Mouse (Mus musculus): ENCODE data around the gene Gimap5.

The Gimap5 gene

GRCm38 (mm10) chr6:48745959-48746889 lies at the start of gene Gimap5:
Gene Gimap5, plus strand, starts transcription at chr6:48746197.
- no peak for DNase-seq

- no peak for DNase-seq
Measured at GRCm38 (mm10) chr6:48696830-48697554, 49.0 kb upstream of the Gimap5 start.

DNA sequence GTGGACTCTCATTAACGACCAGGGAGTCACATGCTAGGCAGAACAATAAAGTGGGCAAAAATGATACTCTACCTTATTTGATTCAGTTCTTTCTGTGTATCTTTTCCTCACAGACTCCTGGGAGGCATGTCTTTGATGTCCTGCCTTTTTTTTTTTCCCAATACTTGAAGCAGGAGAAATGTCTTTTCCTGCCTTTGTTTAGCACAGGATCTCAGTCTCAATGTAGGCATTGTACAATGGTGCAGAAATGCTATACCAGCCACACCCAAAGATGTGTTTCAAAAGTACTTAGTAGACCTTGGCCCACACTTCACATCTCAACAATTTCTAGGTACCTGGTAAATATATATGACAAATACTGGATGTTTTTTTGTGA lies 48.5 kb upstream of the Gimap5 start:
- no peak for DNase-seq

GRCm38 (mm10) chr6:48698066-48698856 lies 47.7 kb upstream of the Gimap5 start:
- DNase-seq, result no peak

DNA sequence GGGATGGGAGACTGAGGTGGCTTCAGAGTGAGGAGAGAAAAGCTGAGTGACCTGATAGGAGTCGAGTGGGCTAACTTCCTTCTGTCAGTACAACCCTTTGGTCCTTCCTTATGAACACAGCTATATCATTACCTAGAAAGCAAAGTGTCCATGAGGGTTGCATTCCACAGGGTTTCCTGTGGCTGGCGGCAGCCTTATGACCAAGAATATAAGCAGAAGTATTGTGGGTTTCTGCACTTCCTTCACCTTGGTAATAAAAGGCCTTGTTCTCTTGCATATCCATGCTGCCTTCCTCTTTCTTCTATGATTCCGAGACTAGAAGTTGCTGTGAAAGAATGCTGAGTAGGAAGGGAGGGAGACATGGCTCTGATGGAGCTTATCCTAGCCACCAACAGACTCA lies 47.1 kb upstream of the Gimap5 start:
- DNase-seq, result no peak

DNA sequence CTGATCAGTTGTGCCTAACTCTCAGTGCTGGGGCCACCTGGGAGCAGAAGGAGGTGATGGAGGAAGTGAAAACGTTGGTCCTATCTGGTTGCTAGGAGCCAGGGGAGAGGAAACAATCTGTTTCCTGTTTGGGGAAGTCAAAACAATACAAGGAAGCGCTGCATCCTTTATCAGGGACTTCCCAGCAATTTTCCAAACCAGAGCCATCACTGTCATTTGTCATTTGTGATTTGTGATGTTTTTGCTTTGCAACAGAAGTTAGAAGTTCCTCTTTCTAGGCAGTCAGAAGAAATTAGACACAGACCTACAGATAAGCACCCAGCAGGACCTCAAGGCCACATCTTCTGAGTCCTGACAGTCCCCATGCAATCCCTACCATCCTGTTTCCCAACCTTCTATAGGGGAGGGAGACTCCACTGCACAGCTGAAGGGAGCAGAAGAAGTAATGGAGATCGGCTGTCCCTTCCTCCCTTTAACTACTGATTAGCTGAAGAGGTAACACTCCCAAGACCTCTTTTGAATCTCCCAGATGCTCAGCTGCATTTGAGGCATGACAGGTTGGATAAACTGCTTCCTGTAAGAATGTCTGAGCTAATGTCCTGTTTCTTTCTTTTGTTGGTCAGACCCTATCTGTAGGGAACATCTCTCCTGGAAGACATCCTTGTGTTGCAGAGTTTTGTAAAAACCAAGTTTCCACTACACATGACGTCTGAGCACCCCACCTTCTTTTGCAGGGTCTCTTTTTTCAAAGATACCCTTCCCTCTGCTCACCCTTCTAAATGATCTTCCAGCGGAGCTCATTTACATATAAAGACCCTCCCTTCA lies 45.5 kb upstream of the Gimap5 start:
- no peak for DNase-seq

- DNase-seq, result no peak
Measured at GRCm38 (mm10) chr6:48702146-48702545, 43.9 kb upstream of the Gimap5 start.

DNA sequence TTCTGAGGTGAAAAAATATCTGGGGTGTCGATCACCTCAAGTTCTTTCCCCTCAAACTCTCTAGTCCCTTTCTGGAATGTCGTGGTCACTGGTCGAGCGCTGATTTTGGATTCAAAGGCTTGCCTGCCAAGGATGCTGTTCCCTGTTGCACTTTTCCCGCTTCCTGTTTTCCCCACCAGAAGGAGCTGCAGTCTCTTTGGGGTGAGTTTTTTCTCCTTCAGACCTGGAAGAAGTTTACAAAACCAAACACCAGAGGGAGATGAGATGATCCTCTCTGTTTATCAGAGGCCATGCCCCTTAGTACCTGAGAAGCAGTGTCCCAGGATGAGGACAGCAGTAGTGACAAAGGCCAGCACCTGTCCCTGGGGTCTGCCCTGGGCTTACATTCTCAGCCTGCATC lies 43.4 kb upstream of the Gimap5 start:
- no peak for DNase-seq

DNA sequence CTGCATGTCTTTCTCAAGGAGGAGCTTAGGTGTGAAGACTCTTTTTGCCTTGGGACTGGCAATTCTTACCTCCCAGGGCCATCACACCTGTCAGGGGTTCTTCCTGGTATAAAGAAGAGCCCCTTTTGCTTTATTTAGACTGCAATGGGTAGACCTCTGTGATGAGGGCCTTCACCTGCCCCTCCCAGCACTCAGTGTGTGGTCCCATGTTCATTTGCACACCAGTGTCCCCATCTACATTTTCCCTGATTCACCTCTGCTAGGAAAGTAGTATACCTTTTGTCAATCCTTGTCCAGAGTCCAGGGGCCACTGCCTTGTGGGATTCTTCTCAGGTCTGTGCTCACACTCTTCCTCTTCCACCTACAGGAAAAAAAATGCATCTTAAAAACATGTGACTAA lies 41.9 kb upstream of the Gimap5 start:
- no peak for DNase-seq

DNA sequence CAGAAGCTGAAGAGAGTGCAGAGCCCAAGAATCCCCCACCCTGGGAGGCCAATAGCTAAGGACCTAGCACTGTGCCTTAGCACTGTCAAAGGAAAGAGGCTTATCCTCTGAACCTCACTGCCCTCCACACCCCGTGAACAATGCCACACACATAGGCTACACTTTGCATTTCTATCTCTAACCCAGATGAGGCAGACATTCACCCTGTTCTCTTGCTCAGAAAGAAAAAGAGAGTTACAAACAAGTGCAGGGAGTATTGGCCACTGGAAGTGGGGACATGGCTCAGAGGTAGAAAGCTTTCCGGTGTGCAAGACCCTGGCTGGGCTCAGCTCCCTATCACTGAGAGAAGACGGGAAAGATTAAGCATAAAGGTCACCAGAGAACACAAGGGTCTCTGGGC lies 39.9 kb upstream of the Gimap5 start:
- no peak for DNase-seq

DNA sequence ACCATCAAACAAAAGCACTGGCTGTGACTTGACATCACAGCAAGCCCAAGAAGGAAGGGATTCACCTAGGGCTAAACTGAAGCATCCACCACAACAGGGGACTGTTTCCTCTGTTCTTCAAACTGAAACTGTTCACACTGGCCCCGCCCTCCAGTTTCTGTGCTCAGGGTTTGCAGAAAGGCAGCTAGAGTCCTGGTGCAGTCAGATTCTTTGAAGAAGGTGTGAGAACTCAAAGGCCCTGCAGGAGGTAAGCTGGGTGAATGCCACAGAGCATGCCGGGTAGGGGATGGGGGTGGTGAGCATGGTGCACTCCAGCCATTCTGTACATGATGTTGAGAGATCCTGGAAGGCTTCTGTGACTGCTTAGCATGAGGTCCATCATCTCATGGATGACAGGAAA lies 27.5 kb upstream of the Gimap5 start, which contains the start of the genes Gm28053 and Gimap7:
TSS of gene Gm28053 (plus strand) at position 153 of the 400 bp plus-strand sequence.
TSS of gene Gimap7 (plus strand) at position 167 of the 400 bp plus-strand sequence.
- DNase-seq, result no peak

DNA sequence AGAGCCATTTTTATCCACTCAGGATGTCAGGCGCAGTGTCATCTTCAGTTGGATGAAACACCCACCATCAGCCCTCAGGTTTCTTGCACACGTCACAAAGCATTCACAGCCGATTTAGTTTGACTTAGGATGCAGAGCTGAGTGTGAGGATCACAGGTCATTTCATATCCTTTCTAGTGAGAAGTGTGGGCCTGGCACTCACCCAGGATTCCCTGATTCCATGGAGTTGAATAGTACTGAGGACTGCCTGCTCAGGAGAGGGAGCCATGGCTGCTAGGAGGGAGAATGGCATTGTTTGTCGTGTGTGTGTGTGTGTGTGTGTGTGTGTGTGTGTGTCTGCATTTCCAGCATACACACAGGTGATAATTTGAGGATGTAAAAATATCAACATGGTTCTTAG lies 25.7 kb upstream of the Gimap5 start:
- no peak for DNase-seq

DNA sequence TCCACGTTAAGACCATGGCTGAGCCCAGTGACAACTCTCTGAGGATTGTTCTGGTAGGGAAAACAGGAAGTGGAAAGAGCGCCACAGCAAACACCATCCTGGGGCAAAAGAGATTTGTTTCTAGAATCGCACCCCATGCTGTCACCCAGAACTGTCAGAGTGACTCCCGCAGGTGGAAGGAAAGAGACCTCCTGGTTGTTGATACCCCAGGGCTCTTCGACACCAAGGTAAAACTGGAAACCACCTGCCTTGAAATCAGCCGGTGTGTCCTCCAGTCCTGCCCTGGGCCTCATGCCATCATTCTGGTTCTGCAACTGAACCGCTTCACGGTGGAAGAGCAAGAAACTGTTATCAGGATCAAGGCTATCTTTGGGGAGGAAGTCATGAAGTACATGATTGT lies 22.5 kb upstream of the Gimap5 start:
- no peak for DNase-seq

DNA sequence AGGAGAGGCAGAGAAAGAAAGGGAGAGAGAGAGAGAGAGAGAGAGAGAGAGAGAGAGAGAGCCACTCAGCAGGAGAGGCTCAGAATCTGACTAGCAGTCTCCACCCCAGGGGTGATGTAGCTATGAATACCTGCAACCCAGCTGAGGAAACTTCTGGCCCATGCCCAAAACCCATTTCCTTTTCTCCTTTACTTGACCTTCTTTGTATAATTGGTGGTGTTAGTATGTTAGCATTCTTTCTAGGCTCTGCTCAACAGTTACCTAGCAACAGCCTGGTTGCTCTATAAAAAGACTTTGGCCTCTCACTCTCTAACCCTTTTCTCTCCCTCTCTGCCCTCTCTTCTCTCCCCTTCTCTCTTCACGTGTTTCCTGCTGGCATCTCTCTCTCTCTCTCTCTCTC lies 20.5 kb upstream of the Gimap5 start:
- no peak for DNase-seq

GRCm38 (mm10) chr6:48727761-48728160 lies 18.2 kb upstream of the Gimap5 start:
- DNase-seq, result no peak

DNA sequence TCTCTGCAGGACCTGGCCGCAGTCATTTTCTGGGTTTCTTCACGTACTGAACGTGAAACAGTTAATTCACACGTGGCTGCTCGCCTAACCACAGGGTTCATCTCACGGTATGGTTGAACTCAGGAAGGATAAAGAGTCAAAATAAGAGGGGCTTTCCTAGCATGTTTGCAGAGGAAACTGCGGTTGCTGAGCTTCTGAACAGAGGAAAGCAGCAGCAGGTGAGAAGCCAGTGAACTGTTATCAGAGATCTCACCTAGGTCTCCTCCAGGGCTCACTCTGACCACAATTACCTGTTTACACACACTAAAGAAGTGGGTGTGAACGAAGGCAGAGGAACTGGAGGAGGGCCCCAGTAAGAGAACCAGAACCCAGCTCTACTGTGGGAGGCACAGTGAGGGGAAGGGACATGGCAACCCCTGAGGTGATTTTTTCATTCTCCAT lies 13.1 kb upstream of the Gimap5 start:
- DNase-seq, result no peak

DNA sequence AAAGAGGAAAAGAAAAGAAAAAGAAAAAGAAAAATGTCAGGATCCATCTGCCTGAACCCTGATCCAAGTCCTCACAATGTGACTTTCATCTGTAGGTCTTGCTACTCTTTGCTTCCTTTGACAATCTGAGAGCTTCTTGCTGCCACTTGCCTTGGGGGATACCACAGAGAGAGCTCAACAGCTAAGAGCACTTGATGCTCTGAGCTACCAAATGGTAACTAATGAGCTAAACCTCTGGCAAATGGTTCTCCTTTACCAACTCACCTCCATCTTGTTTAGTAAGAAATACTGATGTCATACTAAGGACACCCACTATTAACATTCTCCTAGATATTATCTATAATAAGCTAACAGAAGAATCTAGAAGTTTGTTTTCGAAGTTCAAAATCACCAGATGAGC lies 12.3 kb upstream of the Gimap5 start:
- DNase-seq, result no peak

DNA sequence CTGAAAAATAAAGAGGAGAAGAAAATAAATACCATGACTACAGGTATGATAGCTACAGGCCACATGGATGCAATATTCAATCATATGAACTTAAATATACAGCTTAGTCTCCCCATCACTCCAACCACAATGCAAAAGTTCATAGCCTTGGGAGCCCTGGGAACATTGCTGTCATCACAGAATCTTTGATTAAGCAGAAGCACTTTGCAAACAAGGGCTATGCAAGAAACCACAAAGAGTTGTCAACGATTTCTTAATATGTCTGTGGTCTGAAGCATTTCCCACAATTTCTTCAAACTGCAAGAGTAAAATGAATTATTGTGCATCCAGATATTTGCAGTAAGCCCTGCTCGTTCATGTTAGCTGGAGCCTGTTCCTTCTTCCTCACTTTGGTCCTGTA lies 8.9 kb upstream of the Gimap5 start:
- DNase-seq, result no peak

DNA sequence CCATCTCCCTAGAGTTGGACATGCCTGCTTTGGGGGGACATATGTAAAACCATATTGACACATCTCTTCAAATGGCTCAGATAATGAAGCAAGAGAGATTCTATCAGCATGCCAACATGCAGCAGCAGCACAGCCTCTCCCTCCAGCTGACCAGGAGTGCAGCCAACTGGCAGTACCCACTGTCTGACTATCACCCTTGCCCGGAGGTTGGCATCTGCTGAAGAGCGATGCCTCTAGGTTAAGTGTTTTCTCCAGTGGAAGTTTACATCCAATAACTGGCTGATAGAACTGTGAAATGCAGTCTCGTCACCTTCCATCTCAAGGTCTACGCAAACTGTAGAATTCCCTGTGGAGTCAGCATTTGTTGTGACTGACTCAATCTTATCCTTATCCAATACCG lies 8.3 kb upstream of the Gimap5 start:
- DNase-seq, result no peak

GRCm38 (mm10) chr6:48738961-48739779 lies 6.8 kb upstream of the Gimap5 start, which contains the start of gene Gimap1:
Gene Gimap1, plus strand, starts transcription at chr6:48739054.
- DNase-seq, result no peak

DNA sequence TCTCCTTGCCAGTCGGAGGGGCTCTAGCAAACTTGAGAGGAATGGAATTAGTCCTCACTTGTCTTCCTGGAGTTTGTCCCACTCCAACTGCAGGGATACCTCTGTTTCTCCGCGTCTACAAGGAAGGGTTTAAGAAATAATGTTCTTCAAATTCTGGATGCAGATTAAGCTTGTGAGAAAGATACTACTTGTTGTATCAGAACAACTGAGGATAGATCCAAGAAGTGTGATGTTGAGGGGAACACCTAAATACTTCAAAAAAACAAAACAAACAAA lies 6.3 kb upstream of the Gimap5 start:
- DNase-seq, result no peak

Measured in layer of hippocampus, adult 9-11 months (tissue).